Mouse (Mus musculus) right cerebral cortex, postnatal 36 days (tissue): ENCODE measurements around the gene Olfr1109.

Source experiments
- DNase-seq, 2 experiments: peaks; one replicate each; pipeline ENCODE4 v3.0.0; 2022; ENCODE audit warnings: low spot score in 2 of 2, mixed read lengths in 1 of 2

The Olfr1109 gene

DNA sequence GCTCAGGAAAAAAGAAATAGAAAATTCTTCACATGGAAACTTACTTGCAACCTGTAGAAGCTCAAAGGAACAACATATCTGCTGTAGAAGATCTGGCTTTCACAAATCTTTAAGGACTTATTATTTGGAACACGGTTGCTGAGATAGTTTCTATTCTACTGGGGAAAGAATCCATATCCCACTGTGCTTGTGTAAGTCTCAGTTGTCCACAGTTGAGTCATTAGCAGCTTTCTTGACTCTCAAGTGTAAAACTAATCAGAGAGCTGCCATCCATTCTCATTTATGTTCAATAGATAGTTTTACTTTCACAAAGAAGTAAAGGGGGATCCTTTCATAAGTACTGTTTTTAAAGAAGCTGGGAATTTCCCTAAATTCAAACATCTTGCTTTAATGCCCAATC is at the start of gene Olfr1109:
TSS of gene Olfr1109 (minus strand) at position 101 of the 400 bp plus-strand sequence.
- DNase-seq = no peak

DNA sequence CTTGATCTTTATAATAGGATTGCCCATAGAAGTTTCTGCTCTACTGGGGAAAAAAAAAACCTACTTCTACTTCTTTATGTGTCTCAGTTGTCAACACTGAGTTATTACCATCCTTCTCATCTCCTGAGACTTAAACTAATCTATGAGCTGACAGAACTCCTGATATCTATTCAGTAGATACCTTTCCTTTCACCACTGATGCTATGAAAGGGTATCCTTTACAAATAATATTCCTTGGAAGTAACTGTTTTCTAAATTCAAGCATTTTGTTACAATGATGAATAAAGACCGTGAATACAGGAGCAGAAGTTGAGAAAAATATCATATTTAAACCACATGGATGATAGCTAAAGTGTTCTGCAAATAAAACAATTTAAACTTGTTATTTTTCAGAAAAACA is 44.4 kb upstream of the Olfr1109 start, which contains the start of gene Olfr1110:
TSS of gene Olfr1110 (minus strand) at position 101 of the 400 bp plus-strand sequence.
- DNase-seq = no peak

DNA sequence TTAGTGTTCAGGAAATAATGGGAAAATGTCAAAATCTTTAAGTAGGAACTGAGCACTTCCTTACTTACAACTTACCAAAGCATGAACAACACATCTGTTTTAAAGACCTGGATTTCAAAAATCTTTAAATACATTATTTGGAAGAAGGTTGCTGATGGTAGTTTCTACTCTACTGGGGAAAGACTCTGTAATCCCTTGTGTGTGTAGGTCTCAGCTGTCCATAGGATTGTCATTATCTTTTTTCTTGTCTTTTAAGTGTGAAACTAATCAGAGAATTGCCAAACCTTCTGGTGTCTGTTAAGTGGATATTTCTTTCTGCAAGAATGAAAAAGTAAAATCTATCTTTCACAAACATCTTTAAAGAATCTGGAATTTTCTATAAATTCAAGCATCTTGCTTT is 18.7 kb upstream of the Olfr1109 start, which contains the start of gene Olfr259:
TSS of gene Olfr259 (minus strand) at position 101 of the 400 bp plus-strand sequence.
- no peak for DNase-seq

DNA sequence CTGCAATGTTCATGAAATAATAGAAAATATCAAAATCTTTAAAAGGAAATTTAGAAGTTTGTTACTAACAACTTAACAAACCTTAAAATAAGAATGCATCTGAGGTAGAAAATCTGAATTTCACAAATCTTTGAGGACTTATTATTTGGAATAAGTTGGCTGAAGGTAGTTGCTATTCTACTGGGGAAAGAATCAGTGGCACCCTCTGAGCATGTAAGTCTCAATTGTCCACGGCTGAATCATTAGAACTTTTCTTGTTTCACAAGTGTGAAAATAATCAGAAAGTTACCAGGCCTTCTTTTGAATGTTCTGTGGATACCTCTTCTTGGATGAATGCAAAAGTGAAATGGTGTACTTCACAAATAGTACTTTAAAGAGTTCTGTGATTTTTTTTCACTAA is 20.1 kb downstream of the Olfr1109 start, which contains the start of gene Olfr1107:
TSS of gene Olfr1107 (minus strand) at position 101 of the 400 bp plus-strand sequence.
- DNase-seq = no peak

DNA sequence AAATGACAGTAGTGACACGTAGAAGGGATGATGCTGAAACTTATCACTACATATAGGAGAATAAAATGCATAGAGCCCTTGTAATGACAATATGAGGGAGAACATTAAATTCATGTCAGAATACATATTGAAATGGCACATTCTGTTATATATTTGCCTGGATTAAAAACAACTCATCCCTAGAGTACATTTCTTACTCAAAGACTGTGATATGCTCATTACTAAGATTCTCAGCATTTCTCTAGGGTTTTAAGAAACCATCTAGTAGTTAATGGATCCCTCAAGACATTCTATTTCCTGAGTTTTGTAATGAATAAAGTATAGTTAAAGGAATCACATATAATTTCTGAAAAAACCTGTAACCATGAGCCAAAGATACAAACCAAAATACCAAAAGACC is 43.6 kb downstream of the Olfr1109 start, which contains the start of gene Olfr1106:
TSS of gene Olfr1106 (minus strand) at position 101 of the 400 bp plus-strand sequence.
- DNase-seq = no peak
